In the genomic region with DNA sequence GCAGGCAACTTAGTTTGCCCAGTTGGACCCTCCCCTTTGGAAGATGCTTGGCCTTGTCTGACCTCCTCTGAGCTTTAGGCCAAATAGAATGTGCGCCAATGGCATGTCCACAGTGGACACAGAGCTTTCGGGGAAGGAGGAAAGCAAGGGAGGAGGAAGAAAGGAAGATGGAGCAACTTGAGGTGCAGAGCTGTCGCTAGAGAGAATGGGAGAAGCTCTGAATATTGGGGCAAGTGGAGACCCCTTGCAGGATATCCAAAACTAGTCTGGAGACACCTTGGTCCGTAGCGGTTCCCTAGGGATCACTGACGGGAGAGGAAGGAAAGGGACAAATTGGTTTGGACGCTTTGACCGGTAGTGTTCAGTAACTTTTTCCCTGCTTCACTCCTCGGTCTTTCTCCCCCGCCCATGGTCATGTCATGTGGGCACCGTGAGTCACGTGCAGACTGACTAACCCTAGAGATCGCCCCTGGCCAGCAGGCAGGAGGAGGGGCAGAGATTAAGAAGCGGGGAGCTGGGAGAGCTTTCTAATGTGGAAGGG, we compare ENCODE assay signal across 8 mouse cellular contexts. TPM values are rescaled to one million over a fixed set of nuclear protein-coding genes. Genes with fewer than 3 reads are reported as not detected.
DNase-seq lines count a peak whose midpoint lies in the region; ATAC-seq and TF ChIP-seq lines count a peak whose summit lies in the region.

No protein-coding gene starts in this region.

- peak overlapping the region; percentile 62 for H3K9ac ChIP-seq in forebrain, embryonic 11.5 days (ENCODE audit: low read length)
- H3K9ac ChIP-seq in heart, embryonic 15.5 days = peak overlapping the region; percentile 70
- no peak overlapping the region for H3K9ac ChIP-seq in liver, embryonic 11.5 days (ENCODE audit: low read depth, low read length)
- H3K9ac ChIP-seq in neural tube, embryonic 14.5 days (replicated peaks; ENCODE audit: low read depth, low read length) = peak overlapping the region; percentile 68

- peak overlapping the region; percentile 58 for H3K4me3 ChIP-seq in forebrain, embryonic 11.5 days (ENCODE audit: low read depth, low read length)
- H3K4me3 ChIP-seq in heart, embryonic 15.5 days = peak overlapping the region; percentile 77
- peak overlapping the region; percentile 54 for H3K4me3 ChIP-seq in liver, embryonic 11.5 days (ENCODE audit: low read depth, low read length)
- peak overlapping the region; percentile 49 for H3K4me3 ChIP-seq in neural tube, embryonic 14.5 days (ENCODE audit: low read depth, low read length)

- H3K27me3 ChIP-seq in forebrain, embryonic 11.5 days (ENCODE audit: control insufficient read depth, insufficient read depth, low read length) = no peaks in the 10 kb centered on the region
- no peaks in the 10 kb centered on the region for H3K27me3 ChIP-seq in heart, embryonic 15.5 days
- peaks cover 25% of the 10 kb centered on the region for H3K27me3 ChIP-seq in liver, embryonic 11.5 days (replicated peaks; ENCODE audit: control insufficient read depth, insufficient read depth, low read length)
- H3K27me3 ChIP-seq in neural tube, embryonic 14.5 days (ENCODE audit: control insufficient read depth, insufficient read depth, low read length) = no peaks in the 10 kb centered on the region

- TF ChIP-seq POLR2A in brain, embryonic 14.5 days (IDR thresholded peaks at IDR 0.05; ENCODE audit: borderline replicate concordance, extremely low read depth, insufficient read depth, insufficient read length, poor library complexity, severe bottlenecking) = no peak

- peak; percentile 28; the same call in 1 of the 2 replicates for ATAC-seq in forebrain, embryonic 11.5 days (replicated peaks; ENCODE audit: low FRiP score)
- no peak for ATAC-seq in heart, embryonic 15.5 days (replicated peaks; ENCODE audit: insufficient number of reproducible peaks, insufficient read depth, low FRiP score, low read depth)
- no peak for ATAC-seq in liver, embryonic 11.5 days (replicated peaks; ENCODE audit: low FRiP score)
- ATAC-seq in neural tube, embryonic 14.5 days (ENCODE audit: low read depth) = no peak
- no peak for ATAC-seq in megakaryocyte progenitor cell, adult 5-6 weeks (replicated peaks; ENCODE audit: poor library complexity)

- under 1% methylated on average over 14 of the region's 14 CpGs for WGBS in forebrain, embryonic 11.5 days
- WGBS in heart, embryonic 15.5 days = 0% methylated on average over 14 of the region's 14 CpGs
- 0% methylated on average over 14 of the region's 14 CpGs for WGBS in liver, embryonic 11.5 days
- WGBS in neural tube, embryonic 14.5 days = 1% methylated on average over 14 of the region's 14 CpGs

- no peak for TF ChIP-seq CTCF in brain, embryonic 14.5 days (IDR thresholded peaks at IDR 0.05; ENCODE audit: borderline replicate concordance, extremely low read depth, insufficient read depth, insufficient read length)

- peak overlapping the region; percentile 98 for H3K4me2 ChIP-seq in forebrain, embryonic 11.5 days (ENCODE audit: low read depth, low read length, severe bottlenecking)
- peak overlapping the region; percentile 90 for H3K4me2 ChIP-seq in heart, embryonic 15.5 days
- peak overlapping the region; percentile 70 for H3K4me2 ChIP-seq in liver, embryonic 11.5 days
- peak overlapping the region; percentile 98 for H3K4me2 ChIP-seq in neural tube, embryonic 14.5 days (ENCODE audit: low read depth, low read length)

- H3K36me3 ChIP-seq in forebrain, embryonic 11.5 days (ENCODE audit: control insufficient read depth, insufficient read depth, low read length) = no peaks in the 10 kb centered on the region
- H3K36me3 ChIP-seq in heart, embryonic 15.5 days = no peaks in the 10 kb centered on the region
- no peaks in the 10 kb centered on the region for H3K36me3 ChIP-seq in liver, embryonic 11.5 days (ENCODE audit: control insufficient read depth, insufficient read depth, low read length)
- no peaks in the 10 kb centered on the region for H3K36me3 ChIP-seq in neural tube, embryonic 14.5 days (ENCODE audit: control insufficient read depth, insufficient read depth, low read length)

- no peaks in the 10 kb centered on the region for H3K9me3 ChIP-seq in forebrain, embryonic 11.5 days (ENCODE audit: control insufficient read depth, low read length)
- H3K9me3 ChIP-seq in heart, embryonic 15.5 days (replicated peaks) = no peaks in the 10 kb centered on the region
- no peaks in the 10 kb centered on the region for H3K9me3 ChIP-seq in liver, embryonic 11.5 days (ENCODE audit: control insufficient read depth, low read length)
- no peaks in the 10 kb centered on the region for H3K9me3 ChIP-seq in neural tube, embryonic 14.5 days (ENCODE audit: control insufficient read depth, low read length)

- peaks cover 2% of the 10 kb centered on the region; the same call in 1 of the 2 replicates for H3K4me1 ChIP-seq in forebrain, embryonic 11.5 days (replicated peaks; ENCODE audit: control insufficient read depth, insufficient read depth, low read length)
- H3K4me1 ChIP-seq in heart, embryonic 15.5 days (replicated peaks) = peaks cover 21% of the 10 kb centered on the region
- H3K4me1 ChIP-seq in liver, embryonic 11.5 days (replicated peaks; ENCODE audit: control insufficient read depth, insufficient read depth, low read length) = no peaks in the 10 kb centered on the region
- H3K4me1 ChIP-seq in neural tube, embryonic 14.5 days (ENCODE audit: control insufficient read depth, insufficient read depth, low read length) = peaks cover 5% of the 10 kb centered on the region; the same call in 1 of the 2 replicates

- peak; percentile 69 for DNase-seq in brain, embryonic 14.5 days (ENCODE audit: low read depth)
- DNase-seq in forebrain, embryonic 11.5 days (ENCODE audit: low spot score) = peak; percentile 70
- DNase-seq in kidney, postnatal 10 days = peak; percentile 66
- DNase-seq in liver, embryonic 11.5 days (ENCODE audit: low spot score) = no peak
- peak; percentile 24 for DNase-seq in urinary bladder, postnatal 25 days (ENCODE audit: low spot score)

- no peak overlapping the region for H3K27ac ChIP-seq in forebrain, embryonic 11.5 days (ENCODE audit: low read depth, low read length)
- no peak overlapping the region for H3K27ac ChIP-seq in heart, embryonic 15.5 days
- no peak overlapping the region for H3K27ac ChIP-seq in liver, embryonic 11.5 days (ENCODE audit: low read depth, low read length)
- no peak overlapping the region for H3K27ac ChIP-seq in neural tube, embryonic 14.5 days (ENCODE audit: low read depth, low read length)

RNA-seq across cellular contexts. Expression of a gene that starts 1.0 kb away (rescaled TPM):
- 22.0 and 36.9 TPM in 2 replicates for polyA plus RNA-seq in brain, embryonic 14.5 days (2012; rRNA removed)
- 10.1 and 10.2 TPM in 2 replicates for polyA plus RNA-seq in forebrain, embryonic 11.5 days (2014; fragmentation: Nextera tagmentation; extraction: Ambion mirVana)
- 4.1 and 5.0 TPM in 2 replicates for polyA plus RNA-seq in heart, embryonic 15.5 days (2015; fragmentation: Nextera tagmentation; extraction: Ambion mirVana)
- 1.7 and 2.4 TPM in 2 replicates for polyA plus RNA-seq in liver, embryonic 11.5 days (2014; fragmentation: Nextera tagmentation; extraction: Ambion mirVana)
- polyA plus RNA-seq in neural tube, embryonic 14.5 days (2014; fragmentation: Nextera tagmentation; extraction: Ambion mirVana) = 38.7 and 50.2 TPM in 2 replicates
- 0.22 and 0.91 TPM in 2 replicates for total RNA-seq in megakaryocyte progenitor cell, adult 5-6 weeks (2015)
- total RNA-seq in megakaryocyte progenitor cell, adult 5-6 weeks (2017) = 0.08 and 0.27 TPM in 2 replicates
